Mouse (Mus musculus) spleen, adult 2 months (tissue): ENCODE measurements around the gene Nrip2. TPM values are rescaled to one million over a fixed set of nuclear protein-coding genes. Genes with fewer than 3 reads are reported as not detected.
A peak's percentile ranks its signal among the peaks of the same experiment; 100 is the strongest.

Source experiments
- DNase-seq, 2 experiments: peaks; one replicate each; pipeline versions ENCODE4 v3.0.0 to v3.0.0-alpha.2; 2012 to 2021; ENCODE audit warnings: low spot score in 2 of 2, low read depth in 1 of 2
- H3K27ac ChIP-seq: fragments of 200-500 bp; 2 replicates; pipeline ENCODE4 v1.5.1; 2012; ENCODE audit warnings: low read length, inconsistent platforms; ENCODE audit not compliant: insufficient read depth
- H3K27me3 ChIP-seq: fragments of 200-500 bp; 2 replicates; pipeline ENCODE4 v1.6.1; 2012; ENCODE audit warnings: mild to moderate bottlenecking, moderate library complexity, low read length, inconsistent platforms; ENCODE audit not compliant: control insufficient read depth, insufficient read depth
- H3K36me3 ChIP-seq: fragments of 200-500 bp; 2 replicates; pipeline ENCODE4 v1.6.1; 2012; ENCODE audit warnings: mild to moderate bottlenecking, low read length, inconsistent platforms; ENCODE audit not compliant: control insufficient read depth, insufficient read depth
- H3K4me1 ChIP-seq: fragments of 200-500 bp; 2 replicates; pipeline ENCODE4 v1.6.1; 2011; ENCODE audit warnings: inconsistent platforms; ENCODE audit not compliant: control insufficient read depth, insufficient read depth, insufficient read length
- H3K4me3 ChIP-seq: fragments of 200-500 bp; 2 replicates; pipeline ENCODE4 v1.5.1; 2011; ENCODE audit warnings: mild to moderate bottlenecking, inconsistent platforms; ENCODE audit not compliant: insufficient read depth, insufficient read length; ENCODE audit errors: extremely low read depth
- CTCF ChIP-seq: fragments of 200-500 bp; IDR thresholded peaks from 2 replicates; pipeline ENCODE4 v1.5.1; 2011; ENCODE audit warnings: mild to moderate bottlenecking, inconsistent platforms; ENCODE audit not compliant: insufficient read depth, insufficient read length, insufficient replicate concordance; ENCODE audit errors: extremely low read depth
- POLR2A ChIP-seq: fragments of 200-500 bp; IDR thresholded peaks from 2 replicates; pipeline ENCODE4 v1.6.1; 2011; ENCODE audit warnings: low read depth, low read length, inconsistent platforms
- WGBS: fragments of 180-500 bp; shearing (Covaris S2); methylation state at CpG from one replicate; pipeline ENCODE4 v1.1.7; 2018; 5-methylcytosine and 5-hydroxymethylcytosine counted together
- polyA plus RNA-seq: library from polyadenylated mRNA; depleted of rRNA; stranded (reverse); fragments of >200 nt; gene quantifications from 2 replicates; pipeline ENCODE4 v1.2.3, GENCODE M21; 2012

Gene Nrip2
- polyA plus RNA-seq, 1 experiment: 0.28 TPM

DNA sequence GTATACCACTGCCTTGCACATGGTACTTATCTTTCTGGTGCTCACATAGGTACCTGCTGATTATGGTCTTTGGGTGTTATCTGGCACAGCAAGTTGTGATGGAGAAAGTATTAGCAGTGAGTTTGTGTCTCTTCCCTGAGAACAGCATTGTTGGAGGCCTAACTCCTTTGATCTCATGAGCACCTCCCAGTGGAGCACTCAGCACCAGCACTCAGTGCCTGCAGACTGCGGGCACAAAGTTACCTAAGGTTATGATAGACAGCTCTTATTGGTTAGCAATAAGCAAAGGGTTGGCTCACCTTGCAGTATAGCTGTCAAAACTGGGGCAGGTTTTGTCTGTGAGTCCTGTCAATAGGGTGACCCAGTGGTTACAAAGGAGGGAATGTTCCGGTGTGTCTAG is 41.1 kb downstream of the Nrip2 start:
- WGBS: 85% methylated on average over 2 of the region's 2 CpGs
- 0 out of 2 replicates have a peak, but pooled peaks cover 3% of the 10 kb centered on the region for H3K4me1 ChIP-seq
- no peak overlapping the region for H3K4me3 ChIP-seq
- no peaks in the 10 kb centered on the region for H3K27me3 ChIP-seq
- TF ChIP-seq POLR2A (no peak), CTCF (no peak)
- no peak overlapping the region for H3K27ac ChIP-seq
- peaks cover 5% of the 10 kb centered on the region for H3K36me3 ChIP-seq
- DNase-seq: no peak

- H3K27ac ChIP-seq: no peak overlapping the region
- H3K36me3 ChIP-seq: no peaks in the 10 kb centered on the region
- TF ChIP-seq POLR2A (no peak), CTCF (peak; percentile 20; the same call in 1 of the 2 replicates)
- H3K4me3 ChIP-seq: peak overlapping the region; percentile 2; the same call in 1 of the 2 replicates
- H3K27me3 ChIP-seq: no peaks in the 10 kb centered on the region
- H3K4me1 ChIP-seq: no peaks in the 10 kb centered on the region
- WGBS: 30% methylated on average over 14 of the region's 14 CpGs
- DNase-seq: peak in 1 of 2 experiments; percentile 22
Measured at GRCm38 (mm10) chr6:128445761-128446535, 46.9 kb downstream of the Nrip2 start.

- Histone ChIP-seq H3K4me1 (no peaks in the 10 kb centered on the region), H3K27me3 (no peaks in the 10 kb centered on the region), H3K4me3 (no peak overlapping the region), H3K27ac (no peak overlapping the region), H3K36me3 (no peaks in the 10 kb centered on the region)
- WGBS: 94% methylated on average over 5 of the region's 5 CpGs
- TF ChIP-seq POLR2A (no peak), CTCF (no peak)
- DNase-seq: no peak
Measured at GRCm38 (mm10) chr6:128447063-128447462, 48.0 kb downstream of the Nrip2 start.

DNA sequence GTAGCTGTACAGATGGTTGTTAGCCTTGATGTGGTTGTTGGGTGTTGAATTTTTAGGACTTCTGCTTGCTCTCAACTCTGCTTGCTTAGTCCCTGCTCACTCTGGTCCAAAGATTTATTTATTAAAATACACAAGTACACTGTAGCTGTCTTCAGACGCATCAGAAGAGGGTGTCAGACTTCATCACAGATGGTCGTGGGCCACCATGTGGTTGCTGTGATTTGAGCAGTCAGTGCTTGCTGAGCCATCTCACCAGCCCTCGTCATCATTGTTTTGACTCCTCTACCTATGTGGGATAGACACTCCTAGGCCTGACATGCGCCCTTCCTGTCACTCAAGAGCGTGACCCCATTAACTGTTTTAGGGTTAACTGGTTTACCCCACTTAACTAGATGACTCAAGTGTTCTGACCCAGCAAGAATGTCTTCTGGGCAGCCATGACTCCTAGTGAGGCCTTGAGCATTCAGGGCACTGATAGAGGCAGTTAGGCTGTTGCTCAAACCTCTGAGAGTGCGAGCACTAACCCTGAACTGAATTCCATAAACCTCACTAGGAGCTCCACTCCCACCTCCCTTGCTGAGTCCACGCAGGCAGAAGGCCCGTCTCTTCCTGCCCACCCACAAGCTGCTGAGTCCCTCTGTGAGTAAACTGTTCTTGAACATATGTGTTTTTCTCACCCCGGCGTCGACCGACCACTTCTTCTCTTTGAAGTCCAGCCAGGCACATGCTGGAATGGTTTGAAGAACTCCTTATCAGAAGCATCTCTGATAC is 56.9 kb downstream of the Nrip2 start:
- 80% methylated on average over 12 of the region's 12 CpGs for WGBS
- TF ChIP-seq CTCF (no peak), POLR2A (no peak)
- Histone ChIP-seq H3K4me3 (no peak overlapping the region), H3K4me1 (no peaks in the 10 kb centered on the region), H3K27me3 (no peaks in the 10 kb centered on the region), H3K36me3 (no peaks in the 10 kb centered on the region), H3K27ac (no peak overlapping the region)
- no peak for DNase-seq

- TF ChIP-seq CTCF: no peak
- no peak for TF ChIP-seq POLR2A
Measured at GRCm38 (mm10) chr6:128457186-128457585, 58.1 kb downstream of the Nrip2 start.

DNA sequence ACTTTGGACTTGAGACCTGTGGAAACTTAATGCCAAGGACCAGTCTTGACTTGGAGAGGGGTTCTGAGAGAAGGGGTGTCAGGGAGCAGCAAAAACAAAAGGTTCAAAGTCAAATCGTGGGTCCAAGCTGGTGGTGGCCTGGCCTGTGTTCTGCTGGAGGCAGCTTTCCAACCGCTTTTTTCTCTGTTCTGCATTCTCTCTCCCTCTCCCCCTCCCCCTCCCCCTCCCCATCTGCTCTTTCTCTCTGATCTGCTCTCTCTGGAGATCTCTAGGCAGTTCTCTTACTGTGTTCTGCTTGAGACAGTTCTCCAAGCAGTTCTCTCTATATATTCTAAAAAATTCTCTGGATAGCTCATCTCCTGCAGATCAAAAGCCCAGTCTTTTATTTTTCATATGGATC is 61.2 kb downstream of the Nrip2 start:
- H3K36me3 ChIP-seq: no peaks in the 10 kb centered on the region
- no peak overlapping the region for H3K4me3 ChIP-seq

More at GRCm38 (mm10) chr6:128457186-128457585, 58.1 kb downstream of the Nrip2 start:
- Histone ChIP-seq H3K4me3 (no peak overlapping the region), H3K4me1 (no peaks in the 10 kb centered on the region), H3K36me3 (no peaks in the 10 kb centered on the region), H3K27me3 (no peaks in the 10 kb centered on the region), H3K27ac (no peak overlapping the region)
- WGBS: 88% methylated on average over 5 of the region's 5 CpGs
- no peak for DNase-seq

More for the DNA sequence above, 61.2 kb downstream of the Nrip2 start:
- H3K27me3 ChIP-seq: no peaks in the 10 kb centered on the region
- WGBS: 54% methylated on average over 2 of the region's 2 CpGs
- no peak for TF ChIP-seq CTCF
- TF ChIP-seq POLR2A: no peak
- no peak overlapping the region for H3K27ac ChIP-seq
- no peaks in the 10 kb centered on the region for H3K4me1 ChIP-seq
- DNase-seq: no peak
